Mouse (Mus musculus): ENCODE results near the gene Slc39a11. TPM values are rescaled to one million over a fixed set of nuclear protein-coding genes. Genes with fewer than 3 reads are reported as not detected.
A peak's percentile ranks its signal among the peaks of the same experiment; 100 is the strongest.

Gene Slc39a11
- total RNA-seq, 2 experiments from 2014 or later, result 2.9 to 3.7 TPM

GRCm38 (mm10) chr11:113554701-113555360, 95.0 kb downstream of the Slc39a11 start:
- intact Hi-C loops (cut with DNase I), result no loop called here
- DNase-seq, result no peak

- intact Hi-C loops (cut with DNase I), result no loop called here
- DNase-seq, result no peak
Measured at GRCm38 (mm10) chr11:113554194-113554593, 95.7 kb downstream of the Slc39a11 start.

- DNase-seq, result no peak
Measured at GRCm38 (mm10) chr11:113553605-113554004, 96.3 kb downstream of the Slc39a11 start.

GRCm38 (mm10) chr11:113552539-113552938, 97.3 kb downstream of the Slc39a11 start:
- intact Hi-C loops (cut with DNase I), result no loop called here
- DNase-seq, result no peak

More at GRCm38 (mm10) chr11:113553605-113554004, 96.3 kb downstream of the Slc39a11 start:
- intact Hi-C loops (cut with DNase I), result no loop called here

- no peak for DNase-seq
- intact Hi-C loops (cut with DNase I), result no loop called here
Measured at GRCm38 (mm10) chr11:113546217-113546877, 103.5 kb downstream of the Slc39a11 start.

- DNase-seq, result no peak
- intact Hi-C loops (cut with DNase I), result no loop called here
Measured at GRCm38 (mm10) chr11:113544017-113544640, 105.8 kb downstream of the Slc39a11 start.

GRCm38 (mm10) chr11:113541073-113541472, 108.8 kb downstream of the Slc39a11 start:
- no peak for DNase-seq
- intact Hi-C loops (cut with DNase I), result no loop called here

GRCm38 (mm10) chr11:113539502-113540209, 110.2 kb downstream of the Slc39a11 start:
- peak; percentile 51 to 70 for DNase-seq
- intact Hi-C loops (cut with DNase I), result no loop called here

- intact Hi-C loops (cut with DNase I), result no loop called here
- DNase-seq, result no peak
Measured at GRCm38 (mm10) chr11:113539079-113539478, 110.8 kb downstream of the Slc39a11 start.

- DNase-seq, result no peak
- intact Hi-C loops (cut with DNase I), result no loop called here
Measured at GRCm38 (mm10) chr11:113538406-113538917, 111.4 kb downstream of the Slc39a11 start.

GRCm38 (mm10) chr11:113537715-113538114, 112.2 kb downstream of the Slc39a11 start:
- no peak for DNase-seq
- intact Hi-C loops (cut with DNase I), result no loop called here

GRCm38 (mm10) chr11:113537199-113537586, 112.7 kb downstream of the Slc39a11 start:
- no peak for DNase-seq
- intact Hi-C loops (cut with DNase I), result no loop called here

GRCm38 (mm10) chr11:113536308-113537198, 113.3 kb downstream of the Slc39a11 start:
- no peak for DNase-seq
- intact Hi-C loops (cut with DNase I), result no loop called here

- no peak for DNase-seq
- intact Hi-C loops (cut with DNase I), result no loop called here
Measured at GRCm38 (mm10) chr11:113534341-113534740, 115.5 kb downstream of the Slc39a11 start.

GRCm38 (mm10) chr11:113533931-113534330, 115.9 kb downstream of the Slc39a11 start:
- DNase-seq, result no peak
- intact Hi-C loops (cut with DNase I), result no loop called here

GRCm38 (mm10) chr11:113528391-113528790, 121.5 kb downstream of the Slc39a11 start:
- intact Hi-C loops (cut with DNase I), result no loop called here
- no peak for DNase-seq

- no peak for DNase-seq
- intact Hi-C loops (cut with DNase I), result no loop called here
Measured at GRCm38 (mm10) chr11:113525731-113526130, 124.1 kb downstream of the Slc39a11 start.

- intact Hi-C loops (cut with DNase I), result no loop called here
- DNase-seq, result no peak
Measured at GRCm38 (mm10) chr11:113522726-113523125, 127.2 kb downstream of the Slc39a11 start.

- intact Hi-C loops (cut with DNase I), result no loop called here
- no peak for DNase-seq
Measured at GRCm38 (mm10) chr11:113521469-113522190, 128.2 kb downstream of the Slc39a11 start.

All from heart, postnatal 14 days (tissue).